Mouse (Mus musculus): ENCODE measurements around the gene Rcan1. TPM values are rescaled to one million over a fixed set of nuclear protein-coding genes. Genes with fewer than 3 reads are reported as not detected.

The Rcan1 gene
- total RNA-seq, 2 experiments from 2014 or later: 87.4 to 90.2 TPM

- no peak for DNase-seq
- intact Hi-C loops (cut with DNase I): no loop called here
Observed at GRCm38 (mm10) chr16:92357566-92357965, 113.1 kb downstream of the Rcan1 start.

DNA sequence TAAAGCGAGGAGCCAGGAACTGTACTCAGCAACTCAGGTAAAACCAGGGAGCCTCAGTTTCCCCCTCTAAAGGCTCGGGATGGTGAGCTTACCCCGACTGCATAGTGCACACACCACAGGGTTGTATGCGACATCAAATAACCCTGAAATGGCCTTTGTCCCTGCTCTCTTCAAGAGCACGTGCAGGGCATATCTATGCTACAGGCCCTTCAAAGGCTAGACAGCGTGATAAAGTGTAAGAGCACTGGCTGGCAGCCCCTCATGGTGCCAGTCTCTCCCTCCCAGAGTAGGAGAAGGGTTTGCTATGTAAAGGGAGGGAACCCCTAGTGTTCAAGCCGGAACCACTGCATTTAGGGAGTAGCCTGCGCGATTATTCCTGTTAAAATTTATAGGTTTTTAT is 113.6 kb downstream of the Rcan1 start:
- DNase-seq: peak in 1 of 2 experiments; percentile 55
- intact Hi-C loops (cut with DNase I): no loop called here

DNA sequence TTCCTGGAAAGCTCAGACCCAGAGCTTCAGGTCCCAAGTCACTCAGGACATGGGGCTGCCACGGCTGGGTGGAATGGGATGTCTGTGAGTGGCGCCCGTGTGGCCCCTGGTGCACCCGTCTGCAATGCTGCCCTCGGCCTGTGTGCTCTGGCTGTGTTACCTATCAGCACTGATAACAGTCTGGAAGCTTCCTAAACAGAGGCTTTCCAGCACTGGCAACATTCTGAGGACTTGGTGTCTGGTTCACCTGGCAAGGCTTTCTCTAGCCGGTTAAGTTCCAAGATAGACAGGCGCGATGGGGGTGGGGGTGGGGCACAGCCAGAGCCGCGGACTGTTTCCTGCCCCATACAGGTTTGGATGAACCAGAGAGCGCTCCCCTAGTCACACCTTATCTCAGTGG is 114.7 kb downstream of the Rcan1 start:
- intact Hi-C loops (cut with DNase I): no loop called here
- DNase-seq: peak in 1 of 2 experiments; percentile 59

DNA sequence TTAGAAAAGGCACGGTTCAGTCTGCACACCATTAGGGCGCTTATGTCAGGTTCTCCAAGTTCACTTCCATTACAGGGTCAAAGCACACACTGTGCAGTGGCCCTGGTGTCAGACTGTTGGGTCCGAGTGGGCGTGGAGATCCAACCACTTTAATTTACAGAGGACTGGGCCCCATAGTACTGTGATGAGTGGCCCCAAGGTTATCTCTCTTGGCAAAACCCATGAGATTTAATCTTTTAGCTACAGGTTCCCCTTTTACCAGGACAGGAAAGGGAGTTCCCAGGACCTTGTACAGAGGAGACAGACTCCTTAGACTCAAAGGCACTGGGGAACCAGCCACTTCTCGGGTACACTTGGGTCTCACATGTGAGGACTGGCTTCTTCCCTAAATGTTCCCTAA is 115.3 kb downstream of the Rcan1 start:
- intact Hi-C loops (cut with DNase I): no loop called here
- no peak for DNase-seq

DNA sequence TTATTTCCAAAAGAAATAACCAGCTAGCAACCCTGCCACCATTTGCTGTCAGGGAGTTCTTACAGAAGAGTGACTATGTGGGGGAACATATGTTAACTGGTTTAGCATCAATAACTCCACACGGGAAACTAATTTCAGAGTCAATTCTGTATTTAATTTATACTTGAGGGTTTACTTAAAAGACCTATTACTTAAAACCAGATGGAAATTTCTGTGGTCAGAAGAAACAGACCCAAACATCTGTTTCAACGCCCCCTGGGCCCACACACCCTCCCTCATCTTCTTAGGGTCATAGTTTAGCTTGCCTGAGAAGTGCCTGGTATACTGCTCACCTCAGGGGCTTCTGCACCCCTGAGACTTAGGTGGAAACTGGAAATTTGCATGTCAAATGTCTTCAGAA is 116.8 kb downstream of the Rcan1 start:
- no peak for DNase-seq
- intact Hi-C loops (cut with DNase I): no loop called here

- intact Hi-C loops (cut with DNase I): no loop called here
- no peak for DNase-seq
Observed at GRCm38 (mm10) chr16:92353295-92353694, 117.4 kb downstream of the Rcan1 start.

DNA sequence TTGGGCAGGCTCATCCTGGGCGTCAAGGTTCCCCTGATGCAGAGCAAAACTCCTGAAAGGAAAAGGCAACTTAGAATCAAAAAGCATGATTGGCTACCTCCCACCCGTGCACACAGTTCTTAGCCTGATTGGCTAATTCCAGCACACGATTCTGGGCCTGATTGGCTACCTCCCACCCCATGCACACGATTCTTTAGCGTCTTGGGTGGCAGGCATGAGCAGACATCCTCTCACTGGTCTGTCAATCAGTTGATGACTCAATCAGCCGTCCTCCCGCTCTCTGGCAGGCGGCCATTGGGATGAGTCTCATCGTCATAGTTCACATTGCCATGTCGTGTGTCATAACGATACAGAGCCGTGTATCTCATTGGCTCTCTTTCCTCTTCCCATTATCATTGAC is 121.7 kb downstream of the Rcan1 start:
- DNase-seq: no peak
- intact Hi-C loops (cut with DNase I): no loop called here

DNA sequence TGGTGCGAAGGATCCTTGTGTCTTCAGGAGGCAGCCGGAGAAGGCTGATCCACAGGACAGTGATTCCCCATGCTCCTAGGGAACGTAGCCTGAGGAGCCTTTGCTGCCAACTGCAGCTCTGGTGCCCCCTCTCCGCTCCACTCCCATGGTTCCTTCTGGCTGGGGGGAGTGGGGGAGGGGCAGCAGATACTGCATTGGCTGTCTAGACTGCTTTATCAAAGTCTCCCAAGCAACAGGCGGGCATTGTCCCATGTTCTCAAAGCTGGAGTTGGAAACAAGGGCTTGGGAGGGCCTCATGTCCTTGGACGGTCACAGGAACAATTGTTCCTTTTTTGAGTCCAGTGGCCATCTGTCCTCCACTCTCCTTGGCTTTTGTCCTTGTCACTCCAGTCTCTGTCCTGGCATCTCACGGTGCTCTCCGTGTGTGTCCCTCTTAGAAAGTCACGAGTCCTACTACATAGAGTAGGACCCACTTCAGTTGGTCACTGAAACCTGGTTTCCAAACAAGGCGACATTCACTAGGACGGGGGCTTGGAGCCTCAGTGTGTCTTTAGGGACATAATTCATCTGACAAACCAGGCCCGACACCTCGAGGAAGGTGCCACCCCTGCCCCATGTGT is 124.3 kb downstream of the Rcan1 start:
- intact Hi-C loops (cut with DNase I): no loop called here
- peak; percentile 90 to 93 for DNase-seq

DNA sequence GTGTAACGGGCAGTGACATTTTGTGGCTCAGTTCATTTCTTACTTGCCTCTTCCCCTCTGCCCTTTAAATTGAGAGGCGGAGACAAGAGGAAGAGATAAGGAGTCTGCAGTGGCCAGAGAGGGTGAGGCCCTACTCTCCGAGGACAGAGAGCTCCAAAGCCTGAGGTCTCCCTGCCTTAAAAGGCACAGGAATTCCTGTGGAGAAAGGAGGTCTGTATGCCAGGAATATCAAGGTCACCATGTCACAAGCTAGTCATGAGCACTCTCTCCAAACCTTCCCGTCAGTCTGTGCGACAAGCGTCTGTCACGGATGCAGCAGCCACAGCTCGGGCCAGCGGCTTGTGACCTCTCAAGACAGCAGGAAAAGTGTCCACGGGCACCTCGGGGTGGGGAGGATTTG is 125.5 kb downstream of the Rcan1 start:
- DNase-seq: peak; percentile 83 to 90
- intact Hi-C loops (cut with DNase I): no loop called here

Other genes with a start within 250 kb of the Rcan1 start
- gene Kcne2, start 178.5 kb downstream of the Rcan1 start, total RNA-seq (2021): not detected
- 10 to 100 TPM; 48.9 to 54.0 TPM for gene Smim11, start 169.6 kb downstream of the Rcan1 start, total RNA-seq (2021)
- gene Fam243, start 149.4 kb downstream of the Rcan1 start, total RNA-seq (2021): 1 to 10 TPM in 1 of 2 experiments, under 1 TPM in 1; 0.62 to 1.2 TPM
- gene Kcne1, start 111.4 kb downstream of the Rcan1 start, total RNA-seq (2021): 100 to 1,000 TPM; 415 to 442 TPM
- under 1 TPM; 0.12 to 0.29 TPM for gene Clic6, start 14.9 kb upstream of the Rcan1 start, total RNA-seq (2021)